Mouse (Mus musculus) splenic B cell, adult 2 months (primary cell): ENCODE data around the gene Hpf1.

Experiments used
- DNase-seq: peaks from one replicate; pipeline ENCODE4 v3.0.0-alpha.2; 2011; ENCODE audit warnings: low read depth, low spot score
- H3K27me3 ChIP-seq: 2 replicates; pipeline ENCODE4 v1.6.1; 2012; ENCODE audit warnings: mild to moderate bottlenecking, low read length, moderate library complexity, mixed read lengths; ENCODE audit not compliant: control insufficient read depth, poor library complexity, insufficient read depth, severe bottlenecking
- H3K36me3 ChIP-seq: 2 replicates; pipeline ENCODE4 v1.6.1; 2012; ENCODE audit warnings: mild to moderate bottlenecking, low read length, moderate library complexity, mixed read lengths; ENCODE audit not compliant: control insufficient read depth, poor library complexity, insufficient read depth, severe bottlenecking

Gene Hpf1

DNA sequence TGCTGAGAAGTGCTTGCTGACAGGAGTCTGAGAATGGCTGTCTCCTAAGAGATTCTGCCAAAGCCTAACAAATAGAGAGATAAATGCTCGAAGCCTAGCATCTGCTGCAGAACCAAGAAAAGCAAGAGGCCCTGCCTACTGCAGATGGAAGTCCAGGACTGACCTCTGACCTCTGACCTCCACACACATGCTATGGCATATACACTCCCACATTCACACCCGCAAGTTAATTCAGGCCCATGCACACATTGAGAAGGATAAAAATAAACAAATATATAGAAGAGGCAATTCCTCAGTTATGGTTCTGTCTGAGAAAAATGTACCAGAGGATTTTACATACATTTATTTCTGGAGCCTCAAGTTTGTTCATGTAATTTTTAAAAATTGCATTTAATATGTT is 11.6 kb upstream of the Hpf1 start:
- no peaks in the 10 kb centered on the region for H3K27me3 ChIP-seq
- no peaks in the 10 kb centered on the region for H3K36me3 ChIP-seq
- no peak for DNase-seq

DNA sequence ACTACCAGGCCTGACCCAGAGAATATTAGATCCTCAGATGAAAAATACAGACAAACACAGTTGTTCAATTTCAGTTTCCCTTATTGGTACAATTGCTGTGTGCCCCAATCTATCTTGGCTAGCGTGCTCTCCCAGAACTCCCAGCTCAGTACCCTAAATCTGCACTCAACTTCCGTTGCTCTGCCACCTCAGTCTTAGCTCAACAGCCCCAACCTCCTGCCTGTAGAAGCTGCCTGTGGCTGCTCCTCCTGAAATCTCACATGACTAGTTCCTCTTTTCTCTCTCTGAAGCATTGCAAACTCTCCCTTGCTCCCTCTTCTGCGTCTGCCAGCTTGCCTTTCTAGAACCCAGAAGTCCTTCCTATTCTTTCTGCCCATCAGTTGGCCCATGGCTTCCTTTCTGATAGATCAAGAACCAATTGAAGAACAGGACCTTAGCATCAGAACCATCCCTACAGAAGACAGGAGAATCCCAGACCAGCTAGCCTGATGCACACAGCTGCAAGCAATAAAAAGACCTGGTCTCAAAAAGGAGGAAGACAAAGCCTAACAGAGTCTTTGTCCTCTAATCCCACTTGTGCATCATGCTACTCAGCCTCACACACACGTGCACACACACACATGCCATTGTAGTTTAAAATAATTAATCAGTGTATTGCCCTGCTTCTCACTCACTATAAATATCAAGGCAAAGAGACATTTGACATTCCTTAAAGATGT is 6.6 kb upstream of the Hpf1 start:
- no peaks in the 10 kb centered on the region for H3K27me3 ChIP-seq
- peak; percentile 53 for DNase-seq
- no peaks in the 10 kb centered on the region for H3K36me3 ChIP-seq

DNA sequence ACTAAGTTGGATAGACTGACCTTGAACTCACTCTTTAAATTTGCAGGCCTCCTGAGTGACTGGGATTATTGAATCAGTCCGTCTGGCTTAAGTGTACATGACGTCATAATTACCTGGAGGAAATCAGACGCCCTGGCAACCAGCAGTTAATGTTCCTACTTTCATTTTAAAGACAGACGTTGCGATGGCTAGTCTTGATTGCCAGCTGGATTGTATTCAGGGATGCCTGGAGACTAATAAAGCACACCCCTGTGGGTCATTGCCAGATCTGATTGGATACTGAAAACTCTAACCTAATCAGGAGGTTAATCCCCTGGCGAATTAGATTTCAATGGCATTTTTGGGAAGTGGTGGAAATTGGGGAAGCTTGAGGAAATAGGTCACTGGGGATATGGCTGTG is 3.5 kb upstream of the Hpf1 start:
- no peaks in the 10 kb centered on the region for H3K27me3 ChIP-seq
- no peaks in the 10 kb centered on the region for H3K36me3 ChIP-seq
- no peak for DNase-seq

DNA sequence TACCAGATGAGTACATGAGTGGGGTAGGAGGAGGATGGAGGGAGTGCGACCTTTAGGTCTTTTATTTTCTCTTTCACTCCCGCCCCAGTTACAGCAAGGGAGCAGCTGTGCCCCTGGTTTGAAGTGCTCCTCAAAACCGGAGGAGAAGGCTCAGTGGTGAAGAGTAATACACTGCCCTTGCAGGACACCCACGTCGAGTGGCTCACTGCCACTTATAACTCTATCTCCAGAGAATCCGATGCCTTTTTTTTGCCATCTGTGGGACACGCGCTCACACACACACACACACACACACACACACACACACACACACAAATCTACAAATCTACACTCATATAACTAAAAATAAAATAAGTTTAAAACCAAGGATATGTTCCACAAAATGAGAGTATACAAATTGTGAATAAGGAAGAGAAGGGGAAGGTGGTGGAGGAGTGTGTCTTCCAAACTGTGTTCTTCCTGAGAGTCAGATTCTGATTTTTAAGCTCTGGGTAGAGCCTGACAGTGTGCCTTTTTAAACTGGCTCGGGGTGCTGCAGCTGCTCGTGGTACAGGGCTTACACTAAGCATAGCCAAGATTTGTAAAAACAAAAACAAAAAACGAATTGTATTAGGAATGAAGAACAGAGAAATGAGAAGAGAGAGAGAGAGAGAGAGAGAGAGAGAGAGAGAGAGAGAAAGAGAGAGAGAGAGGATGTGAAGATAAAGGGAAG is 931 bp upstream of the Hpf1 start:
- DNase-seq = no peak
- no peaks in the 10 kb centered on the region for H3K27me3 ChIP-seq

DNA sequence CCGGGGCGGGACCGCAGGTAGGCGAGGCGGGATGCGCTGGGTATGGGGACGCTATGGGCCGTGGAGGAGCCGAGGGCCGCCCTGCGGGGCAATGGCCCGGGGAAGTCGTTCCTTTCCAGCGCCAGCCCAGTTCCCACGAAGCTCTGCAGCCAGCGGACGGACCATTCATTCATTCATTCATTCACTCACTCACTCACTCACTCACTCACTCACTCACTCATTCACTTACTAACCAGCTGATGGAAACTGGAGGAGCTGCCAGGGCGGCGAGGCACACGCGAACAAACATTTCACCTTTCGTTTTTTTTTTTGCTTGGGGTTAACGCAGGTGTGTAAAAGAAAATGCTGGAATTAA is 279 bp downstream of the Hpf1 start:
- DNase-seq = no peak
- Histone ChIP-seq H3K27me3 (no peaks in the 10 kb centered on the region), H3K36me3 (peaks cover under 1% of the 10 kb centered on the region; the same call in 1 of the 2 replicates)

More for the DNA sequence above, 931 bp upstream of the Hpf1 start:
- no peaks in the 10 kb centered on the region for H3K36me3 ChIP-seq

DNA sequence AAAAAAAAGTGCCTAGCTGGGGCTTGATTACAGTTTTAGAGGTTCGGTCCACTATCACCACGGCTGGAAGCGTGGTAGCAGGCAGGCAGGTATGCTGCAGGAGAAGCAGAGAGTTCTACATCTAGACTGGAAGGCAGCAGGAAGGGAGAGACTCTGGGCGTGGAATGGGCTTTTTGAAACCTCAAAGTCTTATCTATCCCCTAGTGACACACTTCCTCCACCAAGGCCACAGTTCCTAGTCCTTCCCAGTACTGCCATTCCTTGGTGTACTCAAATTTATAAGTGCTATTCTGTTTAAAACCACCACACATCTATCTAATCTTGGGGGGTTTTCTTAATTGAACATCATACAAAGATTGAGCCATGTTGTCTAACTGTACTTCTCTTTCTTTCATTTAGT is 1.5 kb downstream of the Hpf1 start:
- peaks cover 1% of the 10 kb centered on the region; the same call in 1 of the 2 replicates for H3K36me3 ChIP-seq
- DNase-seq = no peak
- no peaks in the 10 kb centered on the region for H3K27me3 ChIP-seq

DNA sequence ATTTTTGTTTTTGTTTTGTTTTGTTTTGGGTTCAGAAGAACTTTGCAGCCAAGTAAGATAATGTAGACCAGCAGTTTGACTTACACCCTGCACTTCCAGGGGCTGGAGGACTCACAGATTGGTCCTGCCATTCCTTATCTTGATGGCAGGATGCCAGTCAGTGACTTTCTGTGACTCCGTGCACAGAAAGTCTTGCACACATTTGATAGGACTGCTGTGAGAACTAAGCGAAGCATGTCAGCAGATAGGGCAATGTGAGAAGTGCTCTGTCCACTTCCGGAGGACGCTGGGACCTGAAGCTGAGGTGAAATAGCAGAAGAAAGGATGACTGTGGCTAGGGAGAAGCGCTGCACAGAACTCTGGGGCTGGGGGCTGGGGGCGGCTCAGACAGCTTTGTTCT is 5.7 kb downstream of the Hpf1 start:
- no peak for DNase-seq
- Histone ChIP-seq H3K27me3 (no peaks in the 10 kb centered on the region), H3K36me3 (peaks cover 5% of the 10 kb centered on the region)

DNA sequence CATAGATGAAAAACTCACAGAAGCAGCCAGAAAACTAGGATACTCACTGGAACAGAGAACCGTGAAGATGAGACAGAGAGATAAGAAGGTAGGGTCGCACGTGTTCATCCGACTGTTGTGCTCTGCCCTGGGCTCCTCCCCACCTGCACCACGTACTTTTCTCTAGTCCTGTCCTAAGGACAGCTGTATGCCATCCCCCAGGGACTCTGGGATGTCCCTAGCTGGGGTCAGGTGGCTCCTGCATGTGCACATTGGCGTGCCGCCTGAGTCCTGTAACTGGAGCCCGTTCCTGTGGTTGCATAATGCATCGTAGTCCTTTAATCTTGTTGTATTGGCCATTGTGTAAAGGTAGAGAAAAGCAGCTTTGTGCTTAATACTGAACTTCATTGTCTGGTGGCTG is 9.9 kb downstream of the Hpf1 start:
- no peaks in the 10 kb centered on the region for H3K27me3 ChIP-seq
- peaks cover 9% of the 10 kb centered on the region for H3K36me3 ChIP-seq
- DNase-seq = no peak

DNA sequence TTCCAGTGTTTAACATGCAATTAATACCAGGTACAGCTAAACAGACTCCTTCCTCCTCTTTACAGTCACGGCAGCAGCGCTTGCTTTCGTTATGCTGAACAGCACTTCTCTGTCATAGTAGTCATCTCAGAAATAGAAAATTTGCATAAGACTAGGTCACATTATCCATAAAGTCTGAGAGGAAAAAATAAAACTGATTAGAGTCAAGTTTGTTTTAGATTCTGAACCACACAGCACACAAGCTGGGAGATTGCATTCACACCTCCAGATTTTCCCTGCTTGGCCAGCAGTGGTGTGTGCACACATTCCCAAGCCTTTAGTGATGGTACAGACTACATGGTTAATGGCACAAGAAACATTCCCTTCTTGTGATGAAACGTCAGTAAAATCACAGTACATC is 21.9 kb downstream of the Hpf1 start:
- H3K36me3 ChIP-seq = peaks cover 7% of the 10 kb centered on the region; the same call in 1 of the 2 replicates
- H3K27me3 ChIP-seq = no peaks in the 10 kb centered on the region
- peak; percentile 4 for DNase-seq

DNA sequence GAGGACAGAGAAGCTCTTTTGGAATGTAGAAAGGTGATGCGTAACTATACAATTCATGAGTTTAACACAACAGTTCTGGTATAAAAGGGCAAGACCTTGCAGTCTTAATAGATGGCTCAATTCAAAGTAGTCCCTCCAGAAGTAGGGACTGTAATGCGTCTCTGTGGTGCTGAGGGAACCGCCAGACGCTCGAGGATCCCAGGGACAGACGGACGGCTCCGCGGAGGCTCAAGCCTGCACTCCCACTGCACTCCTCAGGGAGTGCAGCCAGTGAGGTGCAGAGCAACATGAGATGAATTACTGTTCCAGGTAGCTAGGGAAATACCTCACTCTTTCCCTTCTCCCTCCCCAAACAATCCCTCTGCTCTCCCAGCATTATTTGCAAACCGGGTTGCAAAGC is 22.3 kb downstream of the Hpf1 start:
- no peak for DNase-seq
- Histone ChIP-seq H3K27me3 (no peaks in the 10 kb centered on the region), H3K36me3 (peaks cover 7% of the 10 kb centered on the region; the same call in 1 of the 2 replicates)

DNA sequence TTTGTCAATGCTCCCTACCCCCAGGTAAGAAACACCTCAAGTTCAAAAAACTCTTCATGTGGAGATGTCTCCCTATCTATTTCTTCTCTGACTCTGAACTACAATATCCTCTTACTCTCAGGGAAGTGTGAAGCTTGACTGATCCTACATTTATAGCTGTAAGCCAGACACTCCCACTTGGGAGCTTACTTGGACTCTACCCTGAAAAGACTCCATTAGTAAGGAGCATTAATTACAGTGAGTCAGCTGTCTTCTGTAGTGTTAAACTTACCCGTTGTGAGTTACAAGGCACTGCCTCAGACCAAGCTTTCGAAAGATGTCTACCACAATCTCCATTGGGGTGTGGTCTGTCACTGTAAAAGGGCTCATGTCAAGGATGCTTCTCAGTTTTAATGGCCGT is 28.9 kb downstream of the Hpf1 start:
- Histone ChIP-seq H3K27me3 (no peaks in the 10 kb centered on the region), H3K36me3 (peaks cover 10% of the 10 kb centered on the region)
- no peak for DNase-seq

DNA sequence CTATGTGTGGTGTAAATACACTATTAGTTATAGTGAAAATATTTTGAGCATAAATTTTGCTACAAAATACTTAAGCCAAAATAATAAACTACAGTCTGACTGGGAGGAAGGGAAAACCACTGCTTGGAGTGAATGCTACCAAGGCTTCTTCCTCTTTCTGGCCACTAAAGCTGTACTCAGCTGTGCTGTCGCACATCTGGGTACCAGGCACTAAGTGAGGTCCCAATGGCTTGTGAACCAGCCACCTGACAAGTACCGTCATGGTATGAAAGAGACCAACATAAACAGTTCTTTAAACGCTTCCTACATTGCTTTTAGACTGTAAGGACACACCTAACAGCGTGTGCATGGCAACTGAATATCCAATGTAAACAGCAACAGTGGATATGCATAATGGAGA is 30.0 kb downstream of the Hpf1 start:
- Histone ChIP-seq H3K27me3 (no peaks in the 10 kb centered on the region), H3K36me3 (peaks cover 9% of the 10 kb centered on the region)
- DNase-seq = peak; percentile 8

DNA sequence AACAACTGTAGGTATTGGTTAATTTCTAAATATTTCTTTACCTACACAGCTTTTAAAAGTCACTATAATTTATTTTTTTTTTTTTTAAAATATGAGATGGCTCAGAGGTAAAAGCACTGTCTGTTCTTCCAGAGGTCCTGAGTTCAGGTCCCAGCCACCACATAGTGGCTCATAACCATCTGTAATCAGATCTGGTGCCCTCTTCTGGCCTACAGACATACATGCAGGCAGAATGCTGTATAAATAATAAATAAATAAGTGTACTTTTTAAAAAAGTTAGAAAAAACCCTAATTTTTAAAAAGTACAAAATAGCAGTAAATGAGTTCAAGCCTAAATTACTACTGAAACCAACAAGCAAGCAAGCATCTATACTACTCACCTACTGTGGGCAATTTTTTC is 43.4 kb downstream of the Hpf1 start:
- Histone ChIP-seq H3K36me3 (peaks cover 9% of the 10 kb centered on the region; the same call in 1 of the 2 replicates), H3K27me3 (no peaks in the 10 kb centered on the region)
- DNase-seq = peak; percentile 17

DNA sequence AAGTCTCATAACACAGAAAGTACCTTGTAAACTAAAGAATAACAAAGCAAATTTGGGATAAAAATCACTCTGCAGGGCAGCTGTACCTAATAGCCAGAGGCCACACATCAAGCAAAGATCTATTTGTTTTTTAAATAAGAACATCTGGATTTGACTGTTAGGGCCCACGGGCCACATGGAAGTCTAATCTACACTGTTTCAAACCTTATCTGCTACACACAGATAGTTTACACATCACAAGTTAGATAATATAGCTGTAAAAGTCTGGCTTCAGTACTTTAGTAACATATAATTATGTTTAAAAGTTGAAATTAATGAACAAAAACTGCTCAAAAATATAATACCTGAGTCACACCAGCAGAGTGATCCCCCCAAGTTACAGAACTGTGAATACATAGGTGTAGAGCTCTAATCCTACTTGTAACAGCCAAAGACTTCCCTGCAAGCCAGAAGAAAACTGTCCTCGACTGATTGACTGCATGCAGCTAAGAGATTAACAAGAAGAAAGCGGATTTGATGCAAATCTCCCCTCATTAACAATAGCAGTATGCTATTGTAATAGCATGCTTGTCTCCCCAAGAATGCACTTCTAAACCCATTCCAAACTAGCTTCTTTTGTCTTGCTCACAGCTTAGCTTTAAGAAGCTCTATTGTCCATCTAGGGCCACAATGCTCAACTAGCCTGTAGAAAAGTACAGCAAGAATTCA is 48.7 kb downstream of the Hpf1 start:
- DNase-seq = no peak
- H3K36me3 ChIP-seq = 0 out of 2 replicates have a peak, but pooled peaks cover 7% of the 10 kb centered on the region
- H3K27me3 ChIP-seq = no peaks in the 10 kb centered on the region

DNA sequence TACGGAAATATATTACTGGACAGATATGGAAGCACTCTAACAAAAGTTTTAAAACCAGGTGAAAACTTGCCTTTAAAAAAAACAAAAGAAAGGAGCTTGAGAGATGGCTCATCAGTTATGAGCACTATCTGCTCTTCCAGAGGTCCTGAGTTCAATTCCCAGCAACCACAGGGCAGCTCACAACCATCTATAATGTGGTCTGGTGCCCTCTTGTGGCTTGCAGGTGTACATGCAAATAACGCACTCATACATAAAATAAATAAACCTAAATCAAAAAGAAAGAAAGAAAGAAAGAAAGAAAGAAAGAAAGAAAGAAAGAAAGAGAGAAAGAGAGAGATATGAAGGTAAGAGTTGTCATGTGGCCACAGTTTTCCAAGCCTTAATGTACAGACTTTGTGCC is 52.6 kb downstream of the Hpf1 start:
- Histone ChIP-seq H3K36me3 (0 out of 2 replicates have a peak, but pooled peaks cover 4% of the 10 kb centered on the region), H3K27me3 (no peaks in the 10 kb centered on the region)
- peak; percentile 31 for DNase-seq
